Mouse (Mus musculus): ENCODE measurements around the gene Mymx. TPM values are rescaled to one million over a fixed set of nuclear protein-coding genes. Genes with fewer than 3 reads are reported as not detected.

The Mymx gene
- polyA plus RNA-seq, 1 experiment from 2014 or later = not detected

DNA sequence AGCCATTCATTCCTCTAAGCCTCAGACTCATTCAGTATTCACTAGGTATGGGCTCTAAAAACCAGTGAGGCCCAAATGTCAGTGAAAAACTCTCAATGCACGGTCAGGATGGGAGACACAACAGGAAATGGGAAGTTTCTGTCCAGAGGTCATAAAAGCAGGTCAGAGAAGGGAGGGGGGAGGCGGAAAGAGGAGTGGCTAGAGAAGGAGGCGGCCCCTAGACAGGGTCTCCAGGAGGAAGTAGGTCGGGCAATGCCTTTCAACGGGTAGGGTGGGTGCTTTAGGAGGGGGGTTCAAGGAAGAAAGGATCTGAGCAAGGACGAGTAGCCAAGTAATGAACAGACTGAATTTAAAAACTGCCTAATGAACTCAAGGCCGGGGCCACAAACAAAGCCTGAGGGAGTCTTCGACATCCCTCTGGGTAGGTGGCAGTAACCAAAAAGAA, 17.1 kb upstream of the Mymx start:
- peak; percentile 66 for ATAC-seq (ENCODE audit: insufficient number of reproducible peaks, insufficient read depth, low FRiP score, low read depth)

DNA sequence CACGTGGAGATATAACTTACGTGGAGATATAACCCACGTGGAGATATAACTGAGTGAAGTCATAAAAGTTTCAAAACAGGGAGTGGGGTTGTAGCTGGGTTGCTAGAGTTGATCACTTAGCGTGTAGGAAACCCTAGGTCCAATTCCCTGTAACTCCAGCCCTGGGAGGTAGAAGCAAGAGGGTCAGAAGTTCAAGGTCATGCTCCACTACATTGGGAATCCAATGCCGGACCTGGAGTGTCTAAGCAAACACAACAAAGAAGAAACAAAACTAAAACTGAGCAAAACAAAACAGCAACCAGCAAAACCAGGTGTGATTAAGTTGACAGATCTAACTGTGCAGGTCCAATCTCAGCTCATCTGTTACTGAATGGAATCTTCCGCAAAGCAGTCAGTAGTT, 15.8 kb upstream of the Mymx start:
- H3K9me3 ChIP-seq (ENCODE audit: control insufficient read depth, low read length) = no peaks in the 10 kb centered on the region
- WGBS = 85% methylated on average over 6 of the region's 6 CpGs
- no peaks in the 10 kb centered on the region for H3K36me3 ChIP-seq (ENCODE audit: control insufficient read depth, insufficient read depth, low read length)
- peaks cover 13 to 15% of the 10 kb centered on the region in 2 experiments; a peak in 3 of 4 replicates for H3K4me1 ChIP-seq (ENCODE audit: control insufficient read depth in 2 of 2, insufficient read depth in 2 of 2, low read length in 2 of 2)
- H3K27ac ChIP-seq (replicated peaks in 1 of 2; ENCODE audit: control insufficient read depth in 1 of 2, insufficient read depth in 1 of 2, low read depth in 2 of 2, low read length in 2 of 2) = no peak overlapping the region
- H3K27me3 ChIP-seq (ENCODE audit: control insufficient read depth, insufficient read depth, low read length) = no peaks in the 10 kb centered on the region
- no peak overlapping the region for H3K4me3 ChIP-seq (ENCODE audit: control insufficient read depth in 1 of 2, insufficient read depth in 1 of 2, low read depth in 1 of 2, low read length in 2 of 2)
- no peak overlapping the region for H3K4me2 ChIP-seq (ENCODE audit: low read length)
- no peak overlapping the region for H3K9ac ChIP-seq (ENCODE audit: low read length)
- ATAC-seq (ENCODE audit: insufficient number of reproducible peaks, insufficient read depth, low FRiP score, low read depth) = no peak

More for the DNA sequence above, 17.1 kb upstream of the Mymx start:
- H3K36me3 ChIP-seq (ENCODE audit: control insufficient read depth, insufficient read depth, low read length) = no peaks in the 10 kb centered on the region
- peaks cover 13 to 15% of the 10 kb centered on the region in 2 experiments; a peak in 3 of 4 replicates for H3K4me1 ChIP-seq (ENCODE audit: control insufficient read depth in 2 of 2, insufficient read depth in 2 of 2, low read length in 2 of 2)
- no peaks in the 10 kb centered on the region for H3K9me3 ChIP-seq (ENCODE audit: control insufficient read depth, low read length)
- H3K27me3 ChIP-seq (ENCODE audit: control insufficient read depth, insufficient read depth, low read length) = no peaks in the 10 kb centered on the region
- peak overlapping the region; percentile 59 for H3K4me2 ChIP-seq (ENCODE audit: low read length)
- WGBS = 21% methylated on average over 8 of the region's 8 CpGs
- peak overlapping the region; percentile 67 for H3K9ac ChIP-seq (ENCODE audit: low read length)
- H3K4me3 ChIP-seq (ENCODE audit: control insufficient read depth in 1 of 2, insufficient read depth in 1 of 2, low read depth in 1 of 2, low read length in 2 of 2) = peak overlapping the region; percentile 24
- peak overlapping the region; percentile 83 to 85 for H3K27ac ChIP-seq (replicated peaks in 1 of 2; ENCODE audit: control insufficient read depth in 1 of 2, insufficient read depth in 1 of 2, low read depth in 2 of 2, low read length in 2 of 2)

- ATAC-seq (ENCODE audit: insufficient number of reproducible peaks, insufficient read depth, low FRiP score, low read depth) = no peak
- Histone ChIP-seq H3K9me3 (ENCODE audit: control insufficient read depth, low read length) (no peaks in the 10 kb centered on the region), H3K4me1 (ENCODE audit: control insufficient read depth in 2 of 2, insufficient read depth in 2 of 2, low read length in 2 of 2) (peaks cover 13 to 15% of the 10 kb centered on the region in 2 experiments; a peak in 3 of 4 replicates), H3K36me3 (ENCODE audit: control insufficient read depth, insufficient read depth, low read length) (no peaks in the 10 kb centered on the region), H3K27ac (replicated peaks in 1 of 2; ENCODE audit: control insufficient read depth in 1 of 2, insufficient read depth in 1 of 2, low read depth in 2 of 2, low read length in 2 of 2) (no peak overlapping the region), H3K4me3 (ENCODE audit: control insufficient read depth in 1 of 2, insufficient read depth in 1 of 2, low read depth in 1 of 2, low read length in 2 of 2) (no peak overlapping the region), H3K4me2 (ENCODE audit: low read length) (no peak overlapping the region), H3K9ac (ENCODE audit: low read length) (no peak overlapping the region), H3K27me3 (ENCODE audit: control insufficient read depth, insufficient read depth, low read length) (no peaks in the 10 kb centered on the region)
- WGBS = 77% methylated on average over 3 of the region's 3 CpGs
These were observed 14.8 kb upstream of the Mymx start for GRCm38 (mm10) chr17:45616679-45617078.

DNA sequence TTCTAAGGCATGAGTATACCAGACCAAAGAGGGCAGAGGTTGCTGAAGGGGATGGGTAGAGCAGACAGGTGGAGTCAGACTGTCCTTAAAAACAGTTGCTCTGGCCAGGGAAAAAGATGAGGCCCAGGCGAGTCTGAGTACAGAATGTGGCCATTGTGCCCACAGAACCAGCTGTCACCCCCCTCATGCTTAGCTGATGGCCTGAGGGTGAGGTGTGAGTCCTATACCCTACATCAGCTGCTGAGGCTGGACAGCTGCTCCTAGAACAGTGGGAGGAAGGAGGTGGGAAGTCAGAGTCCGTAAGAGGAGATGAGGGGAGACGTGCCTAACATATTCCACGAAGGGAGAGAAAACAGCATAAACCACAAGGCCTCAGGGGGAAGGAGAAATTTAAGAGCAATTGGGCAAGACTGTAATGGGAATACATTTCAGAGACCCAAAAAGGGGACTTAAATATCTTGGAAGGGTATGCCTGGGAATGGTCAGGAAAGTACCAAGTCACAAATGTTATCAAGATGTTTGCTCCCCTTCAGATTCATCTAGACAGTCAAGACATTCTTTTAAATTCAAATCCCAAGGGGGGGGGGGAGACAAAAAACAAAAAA, 14.2 kb upstream of the Mymx start:
- Histone ChIP-seq H3K4me3 (ENCODE audit: control insufficient read depth in 1 of 2, insufficient read depth in 1 of 2, low read depth in 1 of 2, low read length in 2 of 2) (no peak overlapping the region), H3K4me2 (ENCODE audit: low read length) (no peak overlapping the region), H3K27me3 (ENCODE audit: control insufficient read depth, insufficient read depth, low read length) (no peaks in the 10 kb centered on the region), H3K27ac (replicated peaks in 1 of 2; ENCODE audit: control insufficient read depth in 1 of 2, insufficient read depth in 1 of 2, low read depth in 2 of 2, low read length in 2 of 2) (no peak overlapping the region), H3K9me3 (ENCODE audit: control insufficient read depth, low read length) (no peaks in the 10 kb centered on the region), H3K4me1 (ENCODE audit: control insufficient read depth in 2 of 2, insufficient read depth in 2 of 2, low read length in 2 of 2) (peaks cover 14 to 15% of the 10 kb centered on the region in 2 experiments), H3K9ac (ENCODE audit: low read length) (no peak overlapping the region), H3K36me3 (ENCODE audit: control insufficient read depth, insufficient read depth, low read length) (no peaks in the 10 kb centered on the region)
- 55% methylated on average over 4 of the region's 4 CpGs for WGBS
- ATAC-seq (ENCODE audit: insufficient number of reproducible peaks, insufficient read depth, low FRiP score, low read depth) = no peak

GRCm38 (mm10) chr17:45612921-45613320, 11.0 kb upstream of the Mymx start:
- WGBS = 82% methylated on average over 7 of the region's 7 CpGs
- Histone ChIP-seq H3K4me1 (ENCODE audit: control insufficient read depth in 2 of 2, insufficient read depth in 2 of 2, low read length in 2 of 2) (peaks cover 4 to 6% of the 10 kb centered on the region in 2 experiments; a peak in 3 of 4 replicates), H3K4me3 (ENCODE audit: control insufficient read depth in 1 of 2, insufficient read depth in 1 of 2, low read depth in 1 of 2, low read length in 2 of 2) (no peak overlapping the region)

GRCm38 (mm10) chr17:45612008-45612407, 10.1 kb upstream of the Mymx start:
- Histone ChIP-seq H3K4me1 (ENCODE audit: control insufficient read depth in 2 of 2, insufficient read depth in 2 of 2, low read length in 2 of 2) (peaks cover 4 to 6% of the 10 kb centered on the region in 2 experiments; a peak in 3 of 4 replicates), H3K9me3 (ENCODE audit: control insufficient read depth, low read length) (peaks cover 4% of the 10 kb centered on the region; the same call in 1 of the 2 replicates), H3K27ac (replicated peaks in 1 of 2; ENCODE audit: control insufficient read depth in 1 of 2, insufficient read depth in 1 of 2, low read depth in 2 of 2, low read length in 2 of 2) (no peak overlapping the region), H3K4me2 (ENCODE audit: low read length) (no peak overlapping the region), H3K27me3 (ENCODE audit: control insufficient read depth, insufficient read depth, low read length) (no peaks in the 10 kb centered on the region), H3K4me3 (ENCODE audit: control insufficient read depth in 1 of 2, insufficient read depth in 1 of 2, low read depth in 1 of 2, low read length in 2 of 2) (no peak overlapping the region), H3K36me3 (ENCODE audit: control insufficient read depth, insufficient read depth, low read length) (no peaks in the 10 kb centered on the region), H3K9ac (ENCODE audit: low read length) (no peak overlapping the region)
- ATAC-seq (ENCODE audit: insufficient number of reproducible peaks, insufficient read depth, low FRiP score, low read depth) = no peak
- 64% methylated on average over 8 of the region's 8 CpGs for WGBS

More at GRCm38 (mm10) chr17:45612921-45613320, 11.0 kb upstream of the Mymx start:
- no peak for ATAC-seq (ENCODE audit: insufficient number of reproducible peaks, insufficient read depth, low FRiP score, low read depth)
- Histone ChIP-seq H3K36me3 (ENCODE audit: control insufficient read depth, insufficient read depth, low read length) (no peaks in the 10 kb centered on the region), H3K9me3 (ENCODE audit: control insufficient read depth, low read length) (no peaks in the 10 kb centered on the region), H3K9ac (ENCODE audit: low read length) (no peak overlapping the region), H3K27me3 (ENCODE audit: control insufficient read depth, insufficient read depth, low read length) (no peaks in the 10 kb centered on the region), H3K27ac (replicated peaks in 1 of 2; ENCODE audit: control insufficient read depth in 1 of 2, insufficient read depth in 1 of 2, low read depth in 2 of 2, low read length in 2 of 2) (no peak overlapping the region), H3K4me2 (ENCODE audit: low read length) (no peak overlapping the region)

DNA sequence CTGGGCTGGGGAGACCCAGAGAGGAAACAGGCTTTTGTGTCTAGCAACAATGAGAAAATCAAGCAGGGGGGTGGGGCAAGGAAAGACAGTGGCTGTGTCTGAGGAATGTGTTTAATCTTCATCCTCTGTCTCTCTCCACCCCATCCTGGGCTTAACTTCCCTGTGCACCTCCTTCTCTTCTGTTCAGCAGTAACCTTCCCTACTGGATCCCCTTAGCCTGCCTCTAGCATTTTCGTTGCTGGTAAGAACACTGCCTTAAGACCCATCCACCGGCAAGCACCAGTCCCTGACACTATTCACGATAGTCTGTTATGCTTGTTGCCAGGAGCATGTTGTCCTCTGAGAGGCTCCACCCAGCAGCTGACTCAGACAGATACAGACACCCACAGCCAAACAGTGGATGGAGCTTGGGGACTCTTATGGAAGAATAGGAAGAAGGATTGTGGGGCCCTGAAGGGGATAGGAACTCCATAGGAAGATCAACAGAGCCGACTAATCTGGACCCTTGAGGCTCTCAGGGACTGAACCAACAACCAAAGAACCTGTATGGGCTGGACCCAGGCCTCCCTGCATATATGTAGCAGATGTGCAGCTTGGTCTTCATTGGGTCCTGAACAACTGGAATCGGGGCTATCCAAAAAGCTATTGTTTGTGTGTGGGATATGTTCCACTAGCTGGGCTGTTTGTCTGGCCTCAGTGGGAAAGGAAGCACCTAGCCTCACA, 8.4 kb upstream of the Mymx start:
- no peak overlapping the region for H3K4me2 ChIP-seq (ENCODE audit: low read length)
- no peak overlapping the region for H3K4me3 ChIP-seq (ENCODE audit: control insufficient read depth in 1 of 2, insufficient read depth in 1 of 2, low read depth in 1 of 2, low read length in 2 of 2)
- WGBS = 18% methylated on average over 5 of the region's 5 CpGs
- H3K27ac ChIP-seq (replicated peaks in 1 of 2; ENCODE audit: control insufficient read depth in 1 of 2, insufficient read depth in 1 of 2, low read depth in 2 of 2, low read length in 2 of 2) = peak overlapping the region; percentile 50 to 61; a peak in 3 of 4 replicates
- peaks cover 4% of the 10 kb centered on the region; the same call in 1 of the 2 replicates for H3K9me3 ChIP-seq (ENCODE audit: control insufficient read depth, low read length)
- H3K9ac ChIP-seq (ENCODE audit: low read length) = no peak overlapping the region
- no peaks in the 10 kb centered on the region for H3K36me3 ChIP-seq (ENCODE audit: control insufficient read depth, insufficient read depth, low read length)
- peak; percentile 35; the same call in 1 of the 2 replicates for ATAC-seq (ENCODE audit: insufficient number of reproducible peaks, insufficient read depth, low FRiP score, low read depth)
- peaks cover 4 to 6% of the 10 kb centered on the region in 2 experiments; a peak in 3 of 4 replicates for H3K4me1 ChIP-seq (ENCODE audit: control insufficient read depth in 2 of 2, insufficient read depth in 2 of 2, low read length in 2 of 2)
- H3K27me3 ChIP-seq (ENCODE audit: control insufficient read depth, insufficient read depth, low read length) = no peaks in the 10 kb centered on the region

Data from heart, embryonic 14.5 days (tissue).